Mouse (Mus musculus): ENCODE measurements around the gene Trpc3. TPM values are rescaled to one million over a fixed set of nuclear protein-coding genes. Genes with fewer than 3 reads are reported as not detected.
"Not testable (repeated sequence)": the region's sequence is repeated elsewhere in the genome, so short reads cannot be mapped to it uniquely, and the experiment has no call there.

The Trpc3 gene
- polyA plus RNA-seq, 1 experiment from 2014 or later, result 6.1 TPM

GRCm38 (mm10) chr3:36688874-36689273 lies 1.1 kb downstream of the Trpc3 start:
- no peaks in the 10 kb centered on the region for H3K9me3 ChIP-seq (ENCODE audit: control insufficient read depth, low read length)
- peaks cover 6 to 9% of the 10 kb centered on the region in 2 experiments; a peak in 3 of 4 replicates for H3K4me1 ChIP-seq (ENCODE audit: control insufficient read depth in 2 of 2, insufficient read depth in 2 of 2, low read length in 2 of 2)
- peak overlapping the region; percentile 89 for H3K4me2 ChIP-seq (ENCODE audit: low read length)
- peak overlapping the region; percentile 56 to 83 for H3K4me3 ChIP-seq (ENCODE audit: control insufficient read depth in 1 of 2, insufficient read depth in 1 of 2, low read depth in 1 of 2, low read length in 2 of 2)
- H3K27me3 ChIP-seq (ENCODE audit: control insufficient read depth, insufficient read depth, low read length), result no peaks in the 10 kb centered on the region
- no peaks in the 10 kb centered on the region for H3K36me3 ChIP-seq (ENCODE audit: control insufficient read depth, insufficient read depth, low read length)
- 5% methylated on average over 21 of the region's 21 CpGs for WGBS
- peak; percentile 52; the same call in 1 of the 2 replicates for ATAC-seq (ENCODE audit: insufficient number of reproducible peaks, insufficient read depth, low FRiP score, low read depth)
- peak overlapping the region; percentile 74 for H3K9ac ChIP-seq (ENCODE audit: low read length)
- 0 out of 4 replicates have a peak overlapping the region, but pooled peaks of 1 of the 2 experiments have one; percentile 9 for H3K27ac ChIP-seq (replicated peaks in 1 of 2; ENCODE audit: control insufficient read depth in 1 of 2, insufficient read depth in 1 of 2, low read depth in 2 of 2, low read length in 2 of 2)

- no peaks in the 10 kb centered on the region for H3K36me3 ChIP-seq (ENCODE audit: control insufficient read depth, insufficient read depth, low read length)
- no peak for ATAC-seq (ENCODE audit: insufficient number of reproducible peaks, insufficient read depth, low FRiP score, low read depth)
- peaks cover 0 to 2% of the 10 kb centered on the region in 2 experiments; a peak in 1 of 4 replicates for H3K4me1 ChIP-seq (ENCODE audit: control insufficient read depth in 2 of 2, insufficient read depth in 2 of 2, low read length in 2 of 2)
- H3K4me2 ChIP-seq (ENCODE audit: low read length), result no peak overlapping the region
- no peak overlapping the region for H3K27ac ChIP-seq (replicated peaks in 1 of 2; ENCODE audit: control insufficient read depth in 1 of 2, insufficient read depth in 1 of 2, low read depth in 2 of 2, low read length in 2 of 2)
- no peaks in the 10 kb centered on the region for H3K27me3 ChIP-seq (ENCODE audit: control insufficient read depth, insufficient read depth, low read length)
- WGBS, result 72% methylated on average over 1 of the region's 1 CpGs
- H3K9me3 ChIP-seq (ENCODE audit: control insufficient read depth, low read length), result no peaks in the 10 kb centered on the region
- no peak overlapping the region for H3K4me3 ChIP-seq (ENCODE audit: control insufficient read depth in 1 of 2, insufficient read depth in 1 of 2, low read depth in 1 of 2, low read length in 2 of 2)
- H3K9ac ChIP-seq (ENCODE audit: low read length), result no peak overlapping the region
Observed at GRCm38 (mm10) chr3:36675822-36676221, 14.1 kb downstream of the Trpc3 start.

- H3K9ac ChIP-seq (ENCODE audit: low read length), result no peak overlapping the region
- no peaks in the 10 kb centered on the region for H3K4me1 ChIP-seq (ENCODE audit: control insufficient read depth in 2 of 2, insufficient read depth in 2 of 2, low read length in 2 of 2)
- H3K27me3 ChIP-seq (ENCODE audit: control insufficient read depth, insufficient read depth, low read length), result no peaks in the 10 kb centered on the region
- H3K4me3 ChIP-seq (ENCODE audit: control insufficient read depth in 1 of 2, insufficient read depth in 1 of 2, low read depth in 1 of 2, low read length in 2 of 2), result no peak overlapping the region
- H3K9me3 ChIP-seq (ENCODE audit: control insufficient read depth, low read length), result no peaks in the 10 kb centered on the region
- WGBS, result 89% methylated on average over 6 of the region's 6 CpGs
- H3K36me3 ChIP-seq (ENCODE audit: control insufficient read depth, insufficient read depth, low read length), result no peaks in the 10 kb centered on the region
- H3K4me2 ChIP-seq (ENCODE audit: low read length), result no peak overlapping the region
- ATAC-seq (ENCODE audit: insufficient number of reproducible peaks, insufficient read depth, low FRiP score, low read depth), result no peak
- H3K27ac ChIP-seq (replicated peaks in 1 of 2; ENCODE audit: control insufficient read depth in 1 of 2, insufficient read depth in 1 of 2, low read depth in 2 of 2, low read length in 2 of 2), result no peak overlapping the region
Observed at GRCm38 (mm10) chr3:36667814-36668213, 22.2 kb downstream of the Trpc3 start.

GRCm38 (mm10) chr3:36645245-36645559 lies 44.8 kb downstream of the Trpc3 start:
- H3K4me2 ChIP-seq (ENCODE audit: low read length); H3K36me3 ChIP-seq (ENCODE audit: control insufficient read depth, insufficient read depth, low read length); H3K9ac ChIP-seq (ENCODE audit: low read length); H3K27ac ChIP-seq (replicated peaks in 1 of 2; ENCODE audit: control insufficient read depth in 1 of 2, insufficient read depth in 1 of 2, low read depth in 2 of 2, low read length in 2 of 2); ATAC-seq (ENCODE audit: insufficient number of reproducible peaks, insufficient read depth, low FRiP score, low read depth); H3K4me1 ChIP-seq (ENCODE audit: control insufficient read depth in 2 of 2, insufficient read depth in 2 of 2, low read length in 2 of 2); H3K4me3 ChIP-seq (ENCODE audit: control insufficient read depth in 1 of 2, insufficient read depth in 1 of 2, low read depth in 1 of 2, low read length in 2 of 2); H3K27me3 ChIP-seq (ENCODE audit: control insufficient read depth, insufficient read depth, low read length); H3K9me3 ChIP-seq (ENCODE audit: control insufficient read depth, low read length): not testable (repeated sequence)

- no peaks in the 10 kb centered on the region for H3K27me3 ChIP-seq (ENCODE audit: control insufficient read depth, insufficient read depth, low read length)
- 79% methylated on average over 3 of the region's 3 CpGs for WGBS
- H3K4me3 ChIP-seq (ENCODE audit: control insufficient read depth in 1 of 2, insufficient read depth in 1 of 2, low read depth in 1 of 2, low read length in 2 of 2), result no peak overlapping the region
- ATAC-seq (ENCODE audit: insufficient number of reproducible peaks, insufficient read depth, low FRiP score, low read depth), result no peak
- no peak overlapping the region for H3K27ac ChIP-seq (replicated peaks in 1 of 2; ENCODE audit: control insufficient read depth in 1 of 2, insufficient read depth in 1 of 2, low read depth in 2 of 2, low read length in 2 of 2)
- no peak overlapping the region for H3K4me2 ChIP-seq (ENCODE audit: low read length)
- no peaks in the 10 kb centered on the region for H3K36me3 ChIP-seq (ENCODE audit: control insufficient read depth, insufficient read depth, low read length)
- no peak overlapping the region for H3K9ac ChIP-seq (ENCODE audit: low read length)
- no peaks in the 10 kb centered on the region for H3K4me1 ChIP-seq (ENCODE audit: control insufficient read depth in 2 of 2, insufficient read depth in 2 of 2, low read length in 2 of 2)
- H3K9me3 ChIP-seq (ENCODE audit: control insufficient read depth, low read length), result no peaks in the 10 kb centered on the region
Observed at GRCm38 (mm10) chr3:36644554-36645244, 45.3 kb downstream of the Trpc3 start.

- Histone ChIP-seq H3K9me3 (ENCODE audit: control insufficient read depth, low read length) (no peaks in the 10 kb centered on the region), H3K27me3 (ENCODE audit: control insufficient read depth, insufficient read depth, low read length) (no peaks in the 10 kb centered on the region), H3K4me1 (ENCODE audit: control insufficient read depth in 2 of 2, insufficient read depth in 2 of 2, low read length in 2 of 2) (no peaks in the 10 kb centered on the region), H3K4me3 (ENCODE audit: control insufficient read depth in 1 of 2, insufficient read depth in 1 of 2, low read depth in 1 of 2, low read length in 2 of 2) (no peak overlapping the region), H3K9ac (ENCODE audit: low read length) (no peak overlapping the region), H3K36me3 (ENCODE audit: control insufficient read depth, insufficient read depth, low read length) (no peaks in the 10 kb centered on the region), H3K27ac (replicated peaks in 1 of 2; ENCODE audit: control insufficient read depth in 1 of 2, insufficient read depth in 1 of 2, low read depth in 2 of 2, low read length in 2 of 2) (no peak overlapping the region), H3K4me2 (ENCODE audit: low read length) (no peak overlapping the region)
- ATAC-seq (ENCODE audit: insufficient number of reproducible peaks, insufficient read depth, low FRiP score, low read depth), result no peak
- 82% methylated on average over 3 of the region's 3 CpGs for WGBS
Observed at GRCm38 (mm10) chr3:36643354-36643753, 46.6 kb downstream of the Trpc3 start.

- no peaks in the 10 kb centered on the region for H3K27me3 ChIP-seq (ENCODE audit: control insufficient read depth, insufficient read depth, low read length)
- no peak overlapping the region for H3K9ac ChIP-seq (ENCODE audit: low read length)
- H3K27ac ChIP-seq (replicated peaks in 1 of 2; ENCODE audit: control insufficient read depth in 1 of 2, insufficient read depth in 1 of 2, low read depth in 2 of 2, low read length in 2 of 2), result no peak overlapping the region
- no peak overlapping the region for H3K4me3 ChIP-seq (ENCODE audit: control insufficient read depth in 1 of 2, insufficient read depth in 1 of 2, low read depth in 1 of 2, low read length in 2 of 2)
- no peak overlapping the region for H3K4me2 ChIP-seq (ENCODE audit: low read length)
- no peaks in the 10 kb centered on the region for H3K4me1 ChIP-seq (ENCODE audit: control insufficient read depth in 2 of 2, insufficient read depth in 2 of 2, low read length in 2 of 2)
- no peaks in the 10 kb centered on the region for H3K9me3 ChIP-seq (ENCODE audit: control insufficient read depth, low read length)
- WGBS, result 70% methylated on average over 13 of the region's 13 CpGs
- H3K36me3 ChIP-seq (ENCODE audit: control insufficient read depth, insufficient read depth, low read length), result no peaks in the 10 kb centered on the region
- ATAC-seq (ENCODE audit: insufficient number of reproducible peaks, insufficient read depth, low FRiP score, low read depth), result no peak
Observed at GRCm38 (mm10) chr3:36642736-36643135, 47.2 kb downstream of the Trpc3 start.

- no peaks in the 10 kb centered on the region for H3K9me3 ChIP-seq (ENCODE audit: control insufficient read depth, low read length)
- 62% methylated on average over 2 of the region's 2 CpGs for WGBS
- no peaks in the 10 kb centered on the region for H3K36me3 ChIP-seq (ENCODE audit: control insufficient read depth, insufficient read depth, low read length)
- no peak overlapping the region for H3K27ac ChIP-seq (replicated peaks in 1 of 2; ENCODE audit: control insufficient read depth in 1 of 2, insufficient read depth in 1 of 2, low read depth in 2 of 2, low read length in 2 of 2)
- H3K4me2 ChIP-seq (ENCODE audit: low read length), result no peak overlapping the region
- H3K27me3 ChIP-seq (ENCODE audit: control insufficient read depth, insufficient read depth, low read length), result no peaks in the 10 kb centered on the region
- H3K4me1 ChIP-seq (ENCODE audit: control insufficient read depth in 2 of 2, insufficient read depth in 2 of 2, low read length in 2 of 2), result no peaks in the 10 kb centered on the region
- no peak overlapping the region for H3K9ac ChIP-seq (ENCODE audit: low read length)
- H3K4me3 ChIP-seq (ENCODE audit: control insufficient read depth in 1 of 2, insufficient read depth in 1 of 2, low read depth in 1 of 2, low read length in 2 of 2), result no peak overlapping the region
- no peak for ATAC-seq (ENCODE audit: insufficient number of reproducible peaks, insufficient read depth, low FRiP score, low read depth)
Observed at GRCm38 (mm10) chr3:36640787-36641186, 49.2 kb downstream of the Trpc3 start.
